Mouse (Mus musculus) thymus, postnatal 10 days (tissue): ENCODE data around the gene Prok1.

Source experiments
- DNase-seq, 2 experiments: peaks; one replicate each; pipeline ENCODE4 v3.0.0; 2021; ENCODE audit warnings: low spot score in 2 of 2

Prok1 gene

DNA sequence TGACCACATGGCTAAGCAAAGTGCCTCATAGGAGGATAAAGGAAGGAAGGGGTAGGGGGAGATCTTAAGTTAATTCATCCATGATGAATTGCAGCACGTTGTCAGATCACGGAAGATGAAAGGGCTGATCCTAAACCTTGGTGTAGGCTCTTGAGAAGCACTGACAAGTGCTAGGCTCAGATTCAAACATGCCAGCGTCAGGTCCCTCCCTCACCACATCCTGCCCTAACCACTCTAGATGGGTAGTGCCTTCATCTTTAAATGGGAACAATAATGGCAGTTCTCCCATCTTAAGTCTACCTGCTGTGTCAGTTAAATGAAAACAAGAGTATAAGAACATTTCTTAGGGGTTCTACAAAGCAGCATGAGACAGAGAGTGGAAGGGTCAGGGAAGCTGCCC, 53.9 kb downstream of the Prok1 start:
- no peak for DNase-seq

GRCm38 (mm10) chr3:107183178-107183577, 56.3 kb downstream of the Prok1 start:
- no peak for DNase-seq
